ENCODE assay signal across 25 mouse cellular contexts in genomic region chr6:83277151-83277550, GRCm38 (mm10). TPM values are rescaled to one million over a fixed set of nuclear protein-coding genes. Genes with fewer than 3 reads are reported as not detected.
A peak's percentile ranks its signal among the peaks of the same experiment; 100 is the strongest.
DNase-seq lines count a peak whose midpoint lies in the region; TF ChIP-seq lines count a peak whose summit lies in the region.
"Had no signal": no experiment of that assay in that cellular context is flagged by ENCODE, and none has a peak within 500 bp of the region (broad histone marks: within the 10 kb centered on the region; RNA-seq: fewer than 3 reads in every experiment).

No protein-coding gene starts in this region.

- H3K4me2 ChIP-seq in CH12.LX (ENCODE audit: insufficient read depth, low read depth, poor library complexity, severe bottlenecking), result no peak overlapping the region
- H3K4me2 ChIP-seq: embryonic facial prominence, embryonic 12.5 days; embryonic facial prominence, embryonic 15.5 days; forebrain, embryonic 12.5 days; forebrain, embryonic 15.5 days; heart, embryonic 13.5 days; hindbrain, embryonic 14.5 days had no signal

- DNase-seq in CH12.LX (ENCODE audit: extremely low read depth) (no peak), R1 (ENCODE audit: low read depth, low spot score) (peak; percentile 93), liver (no peak)
- no peak for DNase-seq in lung, adult 18-20 months
- DNase-seq in kidney, adult 8-10 months, result no peak
- DNase-seq: adrenal gland, postnatal 10 days; adrenal gland, postnatal 36 days; cerebellum, adult 18-20 months; cerebellum, adult 9-10 months; cerebellum, postnatal 25 days; gastrocnemius, postnatal 25 days; heart, adult 2 months; heart, postnatal 14 days; heart, postnatal 4 days had no signal

- H3K79me2 ChIP-seq in CH12.LX (replicated peaks; ENCODE audit: control insufficient read depth, extremely low read depth, insufficient read depth, poor library complexity, severe bottlenecking), result no peaks in the 10 kb centered on the region

- in situ Hi-C loops in CH12.LX (cut with MboI; ENCODE audit: low pct_ligation_motif_present, low pct_unique_long_range_greater_than_20kb, low sequenced_read_pairs), result loop anchor here (5.0 to 25.0 kb wide), 2 partner anchors 40 to 290 kb away; no protein-coding TSS in a partner anchor

- no peak overlapping the region for H3K27ac ChIP-seq in CH12.LX (ENCODE audit: insufficient read depth, low read depth)
- H3K27ac ChIP-seq in ES-Bruce4 (ENCODE audit: insufficient read depth, low read length), result no peak overlapping the region
- H3K27ac ChIP-seq: embryonic facial prominence, embryonic 12.5 days; embryonic facial prominence, embryonic 15.5 days; forebrain, embryonic 12.5 days; forebrain, embryonic 15.5 days; heart, adult 2 months; heart, embryonic 10.5 days; heart, embryonic 13.5 days; hindbrain, embryonic 14.5 days; hindbrain, postnatal 0 days had no signal

- dilution Hi-C loops in CH12.LX (cut with MboI; ENCODE audit: extremely low pct_ligation_motif_present, extremely low pct_unique_long_range_greater_than_20kb, low sequenced_read_pairs), result no loop called here

- peaks cover 6% of the 10 kb centered on the region in 2 experiments for H3K4me1 ChIP-seq in CH12.LX (ENCODE audit: control insufficient read depth in 1 of 2, insufficient read depth in 2 of 2)
- peaks cover 3% of the 10 kb centered on the region for H3K4me1 ChIP-seq in ES-Bruce4 (ENCODE audit: control insufficient read depth, insufficient read depth, low read length)
- H3K4me1 ChIP-seq: embryonic facial prominence, embryonic 12.5 days; embryonic facial prominence, embryonic 15.5 days; forebrain, embryonic 12.5 days; forebrain, embryonic 15.5 days; heart, embryonic 13.5 days had no signal

- no peak for TF ChIP-seq RAD21 in CH12.LX (IDR thresholded peaks at IDR 0.05; ENCODE audit: low read depth, low read length)

- H3K9ac ChIP-seq in CH12.LX (ENCODE audit: insufficient read depth, low read depth) (no peak overlapping the region), ES-Bruce4 (ENCODE audit: low read depth, poor library complexity, severe bottlenecking) (no peak overlapping the region)
- H3K9ac ChIP-seq: embryonic facial prominence, embryonic 12.5 days; embryonic facial prominence, embryonic 15.5 days; forebrain, embryonic 12.5 days; forebrain, embryonic 15.5 days; heart, embryonic 13.5 days; hindbrain, embryonic 14.5 days had no signal

- TF ChIP-seq POLR2A in CH12.LX (IDR thresholded peaks at IDR 0.05; ENCODE audit: low read depth, low read length), result no peak
- TF ChIP-seq POLR2A in ES-Bruce4 (IDR thresholded peaks at IDR 0.05; ENCODE audit: insufficient read depth, low read length), result no peak

- H3K36me3 ChIP-seq in CH12.LX (replicated peaks in 1 of 2; ENCODE audit: control insufficient read depth in 1 of 2, insufficient read depth in 1 of 2, low read length in 1 of 2), result no peaks in the 10 kb centered on the region
- H3K36me3 ChIP-seq in ES-Bruce4 (ENCODE audit: control insufficient read depth, insufficient read depth, low read length, poor library complexity, severe bottlenecking), result no peaks in the 10 kb centered on the region
- H3K36me3 ChIP-seq: embryonic facial prominence, embryonic 12.5 days; embryonic facial prominence, embryonic 15.5 days; forebrain, embryonic 12.5 days; forebrain, embryonic 15.5 days; heart, embryonic 10.5 days; heart, embryonic 13.5 days had no signal

- H3K4me3 ChIP-seq in CH12.LX (replicated peaks in 1 of 3; ENCODE audit: low read depth in 2 of 3, low read length in 2 of 3, poor library complexity in 1 of 3), result no peak overlapping the region
- H3K4me3 ChIP-seq in ES-Bruce4 (ENCODE audit: low read depth, low read length), result peak overlapping the region; percentile 14; the same call in 1 of the 2 replicates
- H3K4me3 ChIP-seq: embryonic facial prominence, embryonic 12.5 days; embryonic facial prominence, embryonic 15.5 days; forebrain, embryonic 12.5 days; forebrain, embryonic 15.5 days; heart, adult 2 months; heart, embryonic 10.5 days; heart, embryonic 13.5 days had no signal

- peaks cover 9% of the 10 kb centered on the region for H3K9me3 ChIP-seq in CH12.LX (replicated peaks; ENCODE audit: low read length)
- H3K9me3 ChIP-seq in ES-Bruce4 (replicated peaks; ENCODE audit: control insufficient read depth, insufficient read depth, low read length, poor library complexity, severe bottlenecking), result no peaks in the 10 kb centered on the region
- H3K9me3 ChIP-seq: embryonic facial prominence, embryonic 15.5 days; forebrain, embryonic 12.5 days; forebrain, embryonic 15.5 days; heart, embryonic 10.5 days; heart, embryonic 13.5 days had no signal

- TF ChIP-seq CTCF in CH12.LX (conservative IDR thresholded peaks at IDR 0.05 in 1 of 2, IDR thresholded peaks at IDR 0.05 in 1 of 2; ENCODE audit: low read depth in 2 of 2, low read length in 2 of 2) (no peak), ES-Bruce4 (IDR thresholded peaks at IDR 0.05; ENCODE audit: low read depth, low read length) (no peak)

- H3K27me3 ChIP-seq in CH12.LX (replicated peaks) (peaks cover 26% of the 10 kb centered on the region), ES-Bruce4 (ENCODE audit: control insufficient read depth, insufficient read depth, low read length, poor library complexity, severe bottlenecking) (no peaks in the 10 kb centered on the region)
- H3K27me3 ChIP-seq: embryonic facial prominence, embryonic 12.5 days; embryonic facial prominence, embryonic 15.5 days; forebrain, embryonic 15.5 days had no signal

- TF ChIP-seq EP300 in CH12.LX (IDR thresholded peaks at IDR 0.05; ENCODE audit: low read length) (no peak), ES-Bruce4 (IDR thresholded peaks at IDR 0.05; ENCODE audit: insufficient read depth, low read depth, low read length) (no peak)

TF ChIP-seq in CH12.LX, 34 proteins besides CTCF, POLR2A, EP300 and RAD21:
- TF ChIP-seq JUND (conservative IDR thresholded peaks at IDR 0.05; ENCODE audit: low read depth, low read length) (no peak), USF1 (IDR thresholded peaks at IDR 0.05; ENCODE audit: low read depth, low read length) (0 out of 2 replicates have a peak, but pooled peaks have one; percentile 15), UBTF (IDR thresholded peaks at IDR 0.05; ENCODE audit: low read depth, low read length) (no peak), ZKSCAN1 (IDR thresholded peaks at IDR 0.05; ENCODE audit: borderline replicate concordance, low read depth, low read length) (no peak), MXI1 (IDR thresholded peaks at IDR 0.05; ENCODE audit: low read depth, low read length) (no peak), RCOR1 (conservative IDR thresholded peaks at IDR 0.05; ENCODE audit: low read depth, low read length) (no peak), NRF1 (IDR thresholded peaks at IDR 0.05; ENCODE audit: low read depth, low read length) (peak; percentile 44; the same call in 1 of the 2 replicates)

RNA-seq across cellular contexts. Expression of gene Mthfd2, which starts 48.6 kb away (rescaled TPM):
- total RNA-seq in CH12.LX (2012; rRNA removed), result 227 and 351 TPM in 2 replicates
- total RNA-seq in CH12.LX (2014; rRNA removed), result 281 and 286 TPM in 2 replicates
- 317 and 327 TPM in 2 replicates for polyA plus RNA-seq in CH12.LX (2012; ENCODE audit: insufficient read length, low read depth)
- polyA plus RNA-seq in ES-Bruce4 (2011; ENCODE audit: insufficient read depth, insufficient read length, low read depth, missing spikeins), result 58.4 and 63.8 TPM in 2 replicates

RNA-seq across cellular contexts. Expression of gene Mob1a, which starts 48.7 kb away (rescaled TPM):
- total RNA-seq in CH12.LX (2012; rRNA removed) (82.6 and 85.5 TPM in 2 replicates), CH12.LX (2014; rRNA removed) (182 and 200 TPM in 2 replicates)
- polyA plus RNA-seq in CH12.LX (2012; ENCODE audit: insufficient read length, low read depth) (82.4 and 99.8 TPM in 2 replicates), ES-Bruce4 (2011; ENCODE audit: insufficient read depth, insufficient read length, low read depth, missing spikeins) (49.5 and 62.1 TPM in 2 replicates)

RNA-seq across cellular contexts. Expression of gene Slc4a5, which starts 57.5 kb away (rescaled TPM):
- 0.13 and 0.38 TPM in 2 replicates for total RNA-seq in CH12.LX (2012; rRNA removed)
- total RNA-seq in CH12.LX (2014; rRNA removed), result not detected in 2 replicates
- polyA plus RNA-seq in CH12.LX (2012; ENCODE audit: insufficient read length, low read depth), result 0.21 TPM in 1 of 2 replicates, not detected in the other
- 2.1 and 3.8 TPM in 2 replicates for polyA plus RNA-seq in ES-Bruce4 (2011; ENCODE audit: insufficient read depth, insufficient read length, low read depth, missing spikeins)
- total RNA-seq: common myeloid progenitor, adult 5-6 weeks; gastrocnemius, adult 8-10 months; gastrocnemius, postnatal 25 days; heart, adult 2 months had no signal
